Mouse (Mus musculus): Measurements from ENCODE around the gene Srarp. TPM values are rescaled to one million over a fixed set of nuclear protein-coding genes. Genes with fewer than 3 reads are reported as not detected.

Gene Srarp
- polyA plus RNA-seq, 1 experiment from 2014 or later, result not detected

Other genes with a start within 250 kb of the Srarp start
- gene Rsg1, start 222.1 kb downstream of the Srarp start, polyA plus RNA-seq (2015; fragmentation: Nextera tagmentation; extraction: Ambion mirVana), result 2.1 and 2.2 TPM in 2 replicates
- gene Arhgef19, start 196.6 kb downstream of the Srarp start, polyA plus RNA-seq (2015; fragmentation: Nextera tagmentation; extraction: Ambion mirVana), result 1.0 and 1.1 TPM in 2 replicates
- gene Epha2, start 134.9 kb downstream of the Srarp start, polyA plus RNA-seq (2015; fragmentation: Nextera tagmentation; extraction: Ambion mirVana), result 0.86 and 1.0 TPM in 2 replicates
- 0.09 TPM in 1 of 2 replicates, not detected in the other for gene Fam131c, start 67.9 kb downstream of the Srarp start, polyA plus RNA-seq (2015; fragmentation: Nextera tagmentation; extraction: Ambion mirVana)
- not detected in 2 replicates for gene Clcnka, start 37.4 kb downstream of the Srarp start, polyA plus RNA-seq (2015; fragmentation: Nextera tagmentation; extraction: Ambion mirVana)
- not detected in 2 replicates for gene Clcnkb, start 20.1 kb downstream of the Srarp start, polyA plus RNA-seq (2015; fragmentation: Nextera tagmentation; extraction: Ambion mirVana)
- 0.03 and 0.23 TPM in 2 replicates for gene Hspb7, start 15.3 kb downstream of the Srarp start, polyA plus RNA-seq (2015; fragmentation: Nextera tagmentation; extraction: Ambion mirVana)
- 9.5 and 11.4 TPM in 2 replicates for gene Zbtb17, start 8.5 kb upstream of the Srarp start, polyA plus RNA-seq (2015; fragmentation: Nextera tagmentation; extraction: Ambion mirVana)
- gene Spen, start 102.5 kb upstream of the Srarp start, polyA plus RNA-seq (2015; fragmentation: Nextera tagmentation; extraction: Ambion mirVana), result 4.2 and 4.8 TPM in 2 replicates
- gene Fblim1, start 170.0 kb upstream of the Srarp start, polyA plus RNA-seq (2015; fragmentation: Nextera tagmentation; extraction: Ambion mirVana), result 1.9 and 2.4 TPM in 2 replicates
- 3.6 and 3.7 TPM in 2 replicates for gene Tmem82, start 182.5 kb upstream of the Srarp start, polyA plus RNA-seq (2015; fragmentation: Nextera tagmentation; extraction: Ambion mirVana)
- 0.07 and 0.13 TPM in 2 replicates for gene Slc25a34, start 187.7 kb upstream of the Srarp start, polyA plus RNA-seq (2015; fragmentation: Nextera tagmentation; extraction: Ambion mirVana)
- gene Plekhm2, start 228.8 kb upstream of the Srarp start, polyA plus RNA-seq (2015; fragmentation: Nextera tagmentation; extraction: Ambion mirVana), result 0.91 and 1.1 TPM in 2 replicates
- 0.46 TPM in 1 of 2 replicates, not detected in the other for gene Rsc1a1, start 249.5 kb upstream of the Srarp start, polyA plus RNA-seq (2015; fragmentation: Nextera tagmentation; extraction: Ambion mirVana)

Measured in liver, embryonic 13.5 days (tissue).